Mouse (Mus musculus) urinary bladder, postnatal 25 days (tissue): Measurements from ENCODE around the gene Poc1a.
A peak's percentile ranks its signal among the peaks of the same experiment; 100 is the strongest.

Source experiments
- DNase-seq: peaks from one replicate; pipeline ENCODE4 v3.0.0; 2022; ENCODE audit warnings: low spot score

The Poc1a gene

DNA sequence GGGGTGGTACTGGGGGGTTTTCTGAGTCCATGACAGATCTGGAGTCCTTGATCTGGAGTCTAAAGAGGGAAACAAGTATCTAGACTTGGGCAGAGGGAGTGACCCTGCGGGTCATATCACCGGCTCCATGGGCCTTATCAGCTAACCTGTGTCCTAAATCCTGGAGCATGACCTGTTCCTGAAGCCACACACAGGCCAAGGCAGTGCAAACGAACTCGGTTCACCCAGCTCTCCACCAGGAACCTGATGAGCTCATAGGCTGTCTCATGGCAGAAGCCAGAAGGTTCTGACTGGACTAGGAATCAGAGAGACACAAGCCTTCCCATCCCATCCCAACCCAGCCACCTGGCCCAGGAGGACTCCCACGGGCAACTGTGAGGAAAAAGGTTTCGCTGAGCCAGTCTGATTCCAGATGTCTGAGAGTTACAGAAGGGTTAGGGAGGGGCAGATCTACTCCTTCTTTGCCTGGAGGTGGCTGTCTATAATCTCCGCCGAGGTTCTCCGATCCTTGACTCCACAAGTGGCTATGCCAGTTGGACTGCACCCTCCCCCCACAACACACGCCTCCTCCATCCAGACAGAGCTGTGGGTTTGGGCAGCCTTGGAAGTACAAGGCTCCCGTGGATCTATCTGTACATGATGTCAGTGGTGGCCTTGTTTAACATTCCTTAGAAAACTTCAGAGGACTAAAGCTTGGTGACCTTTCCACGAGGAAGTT lies 15.3 kb upstream of the Poc1a start:
- DNase-seq, result no peak

DNA sequence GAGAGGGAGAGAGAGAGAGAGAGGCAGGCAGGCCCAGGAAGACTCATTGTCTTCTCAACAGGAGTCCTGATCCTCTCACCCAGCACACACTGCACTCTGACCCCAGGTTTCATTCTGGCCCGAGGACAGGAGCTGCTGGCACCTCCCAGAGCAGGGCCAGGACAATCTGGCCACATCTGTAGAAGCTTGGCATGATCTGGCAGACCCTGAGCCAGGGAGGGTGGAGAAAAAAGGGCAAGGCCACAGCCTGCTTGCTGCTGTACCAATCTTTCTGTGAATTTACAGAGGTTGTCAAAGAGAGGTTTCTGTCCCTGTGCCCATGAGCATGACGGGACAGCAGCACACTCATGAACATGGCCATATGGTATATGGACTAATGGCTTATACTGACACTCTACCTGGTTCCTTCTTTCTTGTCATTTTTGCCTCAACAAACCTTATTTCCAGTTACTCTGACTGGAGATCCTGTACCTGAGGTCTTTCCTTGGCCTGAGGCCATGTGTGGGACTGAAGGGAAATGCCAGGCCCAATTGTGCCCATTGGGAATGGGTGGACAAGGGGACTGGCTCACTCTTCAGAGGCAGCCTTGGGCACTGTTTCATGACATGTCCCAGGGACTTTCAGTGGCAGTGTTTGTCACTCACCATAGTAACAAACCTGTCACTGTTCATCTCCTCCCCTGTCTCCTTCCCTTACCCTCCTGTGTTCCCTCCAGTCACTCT lies 13.8 kb upstream of the Poc1a start:
- DNase-seq, result no peak

DNA sequence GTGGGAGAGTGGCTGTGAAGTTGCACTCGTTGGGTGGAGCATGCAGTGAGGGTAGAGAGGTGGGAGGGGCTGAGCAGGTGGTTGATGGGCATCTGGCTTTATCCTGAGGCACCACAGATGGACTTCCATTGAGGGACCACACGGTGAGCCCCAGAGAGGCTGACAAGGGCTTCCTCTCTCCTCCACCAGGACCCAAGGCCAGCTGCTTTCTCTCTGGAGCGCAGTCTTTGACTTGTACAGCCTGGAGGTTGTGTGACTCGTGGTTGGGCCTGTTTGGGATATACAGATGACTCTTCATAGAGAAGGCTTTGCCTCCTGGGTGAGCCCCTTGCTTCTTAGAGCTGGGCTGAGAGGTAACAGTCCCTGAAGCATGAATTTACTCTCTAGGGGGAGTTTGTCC lies 12.4 kb upstream of the Poc1a start:
- no peak for DNase-seq

GRCm38 (mm10) chr9:106269076-106269788 lies 11.6 kb upstream of the Poc1a start:
- no peak for DNase-seq

DNA sequence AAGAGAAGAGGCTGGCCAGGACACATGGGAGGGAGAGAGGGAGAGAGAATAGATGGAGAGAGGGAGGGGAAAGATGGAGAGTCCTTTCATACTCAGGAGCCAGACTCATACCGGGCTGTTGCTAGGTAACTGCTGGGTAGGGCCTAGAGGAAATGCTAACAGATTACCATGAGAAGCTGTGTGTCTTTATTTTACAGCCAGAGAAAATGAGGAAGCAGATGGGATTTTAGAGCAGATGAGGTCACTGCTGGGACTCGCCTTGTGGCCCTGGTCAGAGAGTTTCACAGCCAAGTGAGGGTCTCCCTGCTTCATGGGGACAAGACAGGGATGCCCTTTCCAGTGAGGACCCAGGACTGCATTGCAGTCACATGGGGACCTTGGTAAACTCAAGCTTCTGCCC lies 11.0 kb upstream of the Poc1a start:
- no peak for DNase-seq

DNA sequence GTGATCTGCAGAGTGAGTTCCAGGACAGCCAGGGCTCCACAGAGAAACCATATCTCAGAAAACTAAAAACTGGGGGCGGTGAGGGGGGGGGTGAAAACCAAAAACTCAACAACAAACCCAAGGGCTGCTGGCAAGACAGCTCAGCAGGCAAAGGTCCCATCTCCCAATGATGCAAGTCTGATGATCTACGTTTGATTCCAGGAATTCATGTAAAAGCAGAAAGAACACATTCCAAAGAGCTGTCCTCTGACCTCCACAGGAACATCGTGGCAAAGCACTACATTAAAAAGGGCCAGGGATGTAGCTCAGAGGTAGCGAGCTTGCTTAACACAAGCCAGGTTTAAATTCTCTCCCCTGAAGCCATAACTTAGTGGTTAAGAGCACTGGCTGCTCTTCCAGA lies 10.2 kb upstream of the Poc1a start:
- DNase-seq, result no peak

- DNase-seq, result no peak
Measured at GRCm38 (mm10) chr9:106272288-106272687, 8.6 kb upstream of the Poc1a start.

- no peak for DNase-seq
Measured at GRCm38 (mm10) chr9:106273276-106273675, 7.6 kb upstream of the Poc1a start.

DNA sequence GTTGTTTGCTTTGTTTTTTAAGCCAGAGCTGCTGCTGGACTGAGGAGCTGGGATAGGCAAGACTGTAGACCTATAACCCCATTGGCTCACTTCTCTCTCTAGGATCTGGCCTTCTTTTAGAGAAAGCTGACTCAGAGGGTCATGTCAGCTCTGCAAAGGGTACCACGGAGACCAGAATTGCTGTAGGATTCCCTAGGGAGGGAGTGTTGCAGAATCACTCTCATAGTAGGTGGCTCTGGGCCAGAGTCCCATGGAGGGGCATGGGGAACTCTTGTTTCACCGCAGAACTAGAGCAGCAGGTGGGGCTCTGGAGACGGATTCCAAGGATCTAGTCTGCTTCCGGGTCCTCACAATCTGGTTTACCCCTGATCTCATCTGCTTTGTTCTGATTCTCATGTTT lies 7.1 kb upstream of the Poc1a start:
- DNase-seq, result no peak

DNA sequence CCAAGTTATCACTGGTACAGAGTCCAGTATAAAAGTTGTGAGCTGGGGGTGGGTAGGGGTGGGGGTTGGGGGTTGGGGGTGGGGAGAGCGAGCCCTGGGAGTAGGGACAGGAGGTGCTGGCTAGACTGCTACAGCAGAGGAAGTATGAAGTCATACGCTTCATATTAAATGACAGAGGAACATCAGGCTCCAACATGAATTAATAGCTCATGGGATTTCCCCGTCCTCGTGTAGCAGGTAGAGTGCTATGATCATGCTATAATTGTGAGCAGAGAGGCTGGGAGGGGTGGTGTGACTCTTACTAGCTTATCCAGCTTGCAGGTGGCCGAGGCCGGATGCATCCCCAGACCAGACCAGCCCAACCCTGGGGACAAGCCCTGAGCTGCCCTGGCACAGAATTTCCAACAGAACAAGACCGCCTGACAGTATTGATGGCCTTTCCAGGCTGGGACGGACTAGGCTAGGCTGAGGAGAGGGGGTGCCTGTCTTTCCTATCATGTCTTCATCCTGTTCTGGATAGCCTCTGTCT lies 6.1 kb upstream of the Poc1a start:
- DNase-seq, result no peak

DNA sequence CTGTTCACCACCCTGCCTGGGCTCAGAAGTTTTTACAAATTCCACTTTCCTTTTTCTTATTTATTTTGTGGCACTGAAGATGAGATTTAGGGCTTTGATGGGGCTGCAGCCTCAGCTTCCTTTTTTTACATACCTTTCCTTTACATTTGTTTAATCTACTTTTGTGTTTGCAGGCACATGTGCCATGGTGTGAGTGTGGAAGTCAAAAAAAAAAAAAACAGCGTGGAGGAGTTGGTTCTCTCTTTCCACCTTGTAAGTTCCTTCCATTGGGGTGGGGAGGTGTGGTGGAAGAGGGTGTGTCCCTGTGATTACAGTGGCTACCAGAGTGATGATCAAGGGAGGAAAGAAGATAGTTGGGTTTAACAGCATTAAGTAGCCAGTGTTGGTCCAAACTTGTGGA lies 5.1 kb upstream of the Poc1a start:
- no peak for DNase-seq

DNA sequence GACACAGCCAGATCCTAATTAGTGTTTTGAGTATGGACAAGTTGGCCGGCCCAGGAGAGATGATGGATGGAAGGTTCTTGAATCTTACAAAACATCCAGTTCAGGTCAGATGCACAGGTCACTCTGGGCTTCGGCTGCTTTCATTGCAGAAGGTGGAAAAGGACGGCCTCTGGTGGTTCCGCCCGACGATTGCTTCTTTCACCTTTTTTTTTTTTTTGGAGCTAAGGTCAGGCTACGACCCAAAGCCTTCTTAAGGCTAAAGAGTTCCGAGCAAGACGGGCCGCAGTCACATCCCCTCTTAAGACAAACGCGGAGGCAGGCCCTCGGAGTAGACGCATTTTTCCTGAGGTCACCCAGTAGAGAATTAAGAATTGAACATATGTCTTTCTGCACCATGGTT lies 475 bp upstream of the Poc1a start:
- DNase-seq, result peak; percentile 26

GRCm38 (mm10) chr9:106282024-106282423 lies 1.2 kb downstream of the Poc1a start:
- no peak for DNase-seq

DNA sequence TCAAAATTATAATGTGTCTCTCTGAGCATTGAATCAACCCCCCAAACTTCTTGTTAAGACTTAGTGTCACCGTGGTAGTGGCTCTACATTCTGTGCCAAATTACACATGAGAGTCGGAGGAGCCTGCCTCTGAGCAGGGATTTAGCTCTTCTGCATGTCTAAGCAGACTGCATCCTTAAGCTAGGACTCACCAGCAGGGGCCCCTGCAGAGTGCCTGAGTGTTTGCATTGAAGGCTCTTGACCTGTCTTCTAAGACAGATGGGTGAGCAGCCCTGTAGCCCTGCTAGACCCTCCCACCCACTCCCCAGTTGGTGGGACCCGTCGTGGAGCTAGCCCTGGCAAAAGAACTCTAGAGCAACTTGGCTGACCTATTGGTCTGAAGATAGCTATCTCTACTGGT lies 6.3 kb downstream of the Poc1a start:
- DNase-seq, result no peak

DNA sequence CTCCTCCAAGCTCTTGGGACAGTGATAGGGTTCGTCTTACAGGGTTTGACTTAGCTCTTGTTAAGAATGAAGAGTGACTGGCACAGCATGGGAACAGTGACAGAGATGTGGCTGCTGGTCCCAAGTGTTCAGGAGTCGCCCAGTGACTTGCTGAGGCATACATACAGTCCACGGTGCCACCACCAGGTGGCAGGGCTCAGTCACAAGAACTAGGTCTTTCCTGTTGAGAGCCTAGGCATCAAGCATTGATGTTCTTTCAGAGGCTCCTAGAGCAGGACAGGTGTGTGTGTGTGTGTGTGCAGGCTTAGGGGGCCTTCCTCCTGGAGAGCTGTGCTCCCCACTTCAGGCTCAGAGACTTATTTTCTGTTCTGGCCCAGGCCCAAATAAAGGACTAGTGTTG lies 8.0 kb downstream of the Poc1a start:
- peak; percentile 64 for DNase-seq

DNA sequence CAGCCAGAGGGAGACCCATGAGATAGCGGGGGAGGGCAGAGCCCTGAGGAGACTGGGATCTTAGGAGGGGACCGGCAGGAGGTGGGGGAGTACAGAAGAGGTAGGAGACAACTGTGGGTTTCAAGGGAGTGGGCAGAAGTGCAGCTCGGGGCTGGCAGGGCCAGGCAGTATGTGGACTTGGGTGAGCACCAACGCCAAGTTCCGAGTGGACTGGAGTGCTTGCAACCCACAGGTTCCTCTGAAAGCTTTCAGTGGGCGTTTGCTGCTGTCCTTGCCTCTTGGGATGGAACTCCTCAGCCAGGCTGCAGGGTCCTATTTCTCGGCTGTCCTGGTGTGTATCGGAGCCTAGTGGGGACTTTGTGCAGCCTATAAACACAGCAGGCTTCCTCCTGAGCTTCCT lies 9.0 kb downstream of the Poc1a start:
- DNase-seq, result no peak

DNA sequence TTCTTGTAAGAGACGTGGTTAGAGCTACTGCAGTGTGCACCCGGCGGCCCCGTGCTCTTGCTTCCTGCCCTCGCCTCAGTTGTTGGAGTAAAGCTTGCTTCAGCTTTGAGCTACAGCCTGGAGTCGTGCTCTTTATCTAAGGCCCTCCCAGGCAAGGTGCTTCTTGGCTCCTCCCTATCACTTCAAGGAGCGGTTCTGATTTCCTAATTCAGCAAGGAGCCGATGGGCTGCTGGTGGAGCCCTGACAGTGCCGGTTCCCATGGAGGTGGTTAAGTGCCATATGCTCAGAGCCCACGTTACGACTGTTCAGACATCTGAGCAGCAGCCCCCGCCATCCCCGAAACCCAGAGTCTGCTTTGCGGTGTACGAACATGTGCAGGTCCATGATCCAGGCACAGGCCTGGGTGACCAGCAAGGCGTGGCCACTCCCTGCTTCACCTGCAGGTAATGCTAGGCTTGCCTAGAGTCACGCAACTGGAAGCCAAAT lies 9.8 kb downstream of the Poc1a start:
- DNase-seq, result no peak

DNA sequence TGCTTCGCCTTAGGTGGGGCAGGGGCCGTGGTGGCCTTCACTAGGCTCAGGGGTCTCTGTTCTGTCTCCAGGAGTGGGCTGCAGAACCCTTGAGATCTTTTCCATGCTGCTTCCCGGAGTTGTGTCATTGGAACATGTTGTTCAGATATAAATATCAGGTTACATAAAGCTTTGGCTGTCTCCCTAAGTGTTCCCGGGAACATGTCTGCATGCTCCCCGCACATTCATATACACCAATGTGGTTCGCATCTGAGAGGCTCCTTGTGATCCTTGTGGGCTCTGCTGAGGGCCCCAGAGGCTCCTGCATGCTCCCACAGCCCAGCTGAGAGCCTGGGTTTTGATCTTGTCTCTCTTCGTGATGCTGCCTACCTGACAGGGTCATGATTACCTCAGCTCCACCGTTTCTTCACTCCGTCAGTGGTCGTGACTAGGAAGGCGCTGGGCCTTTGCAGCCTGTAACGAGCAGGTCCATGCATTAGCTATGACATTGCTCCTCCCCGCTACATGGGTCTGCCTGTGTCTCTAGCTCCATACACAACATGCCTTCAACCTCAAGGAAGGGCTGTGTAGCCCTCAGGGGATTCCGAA lies 12.8 kb downstream of the Poc1a start:
- DNase-seq, result no peak

- no peak for DNase-seq
Measured at GRCm38 (mm10) chr9:106296637-106297174, 15.8 kb downstream of the Poc1a start.

DNA sequence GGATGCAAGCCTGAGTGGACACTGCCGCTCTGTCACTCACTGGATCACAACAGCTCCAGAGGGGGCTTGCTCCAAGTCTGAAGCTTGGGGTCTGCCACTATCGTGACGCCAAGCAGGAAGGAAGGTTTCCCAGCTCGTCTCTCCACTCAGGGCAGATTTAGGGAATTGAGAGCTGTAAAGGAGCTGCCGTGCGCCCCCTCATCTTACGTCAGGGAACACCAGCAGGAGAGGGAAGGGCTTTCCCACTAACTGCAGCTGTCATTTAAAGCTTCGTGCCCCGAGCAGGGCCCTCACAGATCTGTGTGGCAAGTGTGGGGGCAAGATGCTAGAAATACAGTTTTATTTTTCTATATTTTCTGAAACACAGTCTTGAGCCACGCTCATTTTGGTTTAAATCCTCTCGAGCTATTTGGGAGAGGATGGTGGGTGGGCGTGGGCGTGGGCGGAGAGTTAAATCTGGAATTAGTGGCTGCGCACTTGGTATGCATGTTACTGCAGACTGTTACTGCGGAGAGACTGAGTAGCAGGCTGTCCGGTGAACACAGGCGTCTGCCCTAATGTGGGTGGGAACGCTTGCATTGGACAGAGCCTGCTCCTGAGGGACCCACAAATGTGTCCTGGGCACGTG lies 19.4 kb downstream of the Poc1a start:
- DNase-seq, result no peak

DNA sequence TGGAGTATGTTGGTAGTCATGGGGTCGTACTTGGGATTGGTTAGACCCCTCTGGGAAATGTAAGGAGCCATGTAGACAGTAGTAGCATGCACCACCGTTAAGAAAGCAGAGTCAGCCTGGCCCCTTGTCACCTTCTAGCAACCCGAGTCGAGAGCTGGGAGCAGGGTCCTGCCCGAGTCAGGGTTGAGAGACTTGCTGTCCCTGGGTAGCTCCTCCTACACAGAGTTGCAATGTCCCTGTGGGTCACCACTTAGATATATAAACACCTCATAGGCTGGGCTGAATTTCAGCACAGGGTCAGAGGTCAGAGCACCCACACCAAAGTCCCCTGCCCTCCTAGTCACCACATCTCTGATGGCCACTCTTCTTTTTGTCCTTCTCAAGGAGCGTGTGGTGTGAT lies 20.1 kb downstream of the Poc1a start:
- DNase-seq, result no peak
